Mouse (Mus musculus) spleen, postnatal 36 days (tissue): ENCODE data around the gene Rgs9.

ENCODE experiments used
- DNase-seq, 2 experiments: peaks; one replicate each; pipeline ENCODE4 v3.0.0; 2022; ENCODE audit warnings: low spot score in 2 of 2, mixed read lengths in 1 of 2

Gene Rgs9

DNA sequence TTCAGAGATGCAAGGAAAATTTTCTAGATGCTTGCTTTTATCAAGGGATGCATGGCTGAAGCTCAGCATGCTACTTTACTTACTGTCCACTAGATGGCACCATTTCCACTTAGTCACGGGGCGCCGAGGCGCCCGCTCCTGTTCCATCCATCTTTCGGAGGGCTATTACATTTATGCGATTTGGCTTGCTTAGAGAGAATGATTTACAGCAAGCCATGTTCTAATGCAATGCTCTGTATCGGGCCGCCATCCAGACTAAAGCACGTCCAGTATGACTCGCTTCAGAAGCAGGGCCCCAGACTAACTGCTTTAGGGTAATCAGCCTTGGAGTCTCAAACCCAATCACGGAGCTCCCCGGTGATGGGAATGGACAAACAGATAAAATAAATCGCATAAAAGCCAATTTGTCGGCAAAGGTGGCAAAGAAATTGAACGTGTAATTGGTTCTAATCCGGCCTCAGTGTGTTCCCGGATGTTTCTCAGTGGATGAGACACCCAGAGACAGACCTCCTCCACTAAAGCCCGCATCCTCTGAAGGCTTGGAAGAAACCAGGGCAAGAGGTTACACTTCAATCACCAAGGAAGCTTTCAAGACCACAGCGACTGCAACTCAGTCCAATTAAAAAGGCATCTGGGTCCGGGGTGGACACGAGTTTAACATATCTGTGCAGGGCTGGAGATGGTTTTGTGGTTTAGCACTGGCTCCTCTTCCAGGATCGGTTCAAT, 53.1 kb downstream of the Rgs9 start:
- peak in 1 of 2 experiments; percentile 10 for DNase-seq

DNA sequence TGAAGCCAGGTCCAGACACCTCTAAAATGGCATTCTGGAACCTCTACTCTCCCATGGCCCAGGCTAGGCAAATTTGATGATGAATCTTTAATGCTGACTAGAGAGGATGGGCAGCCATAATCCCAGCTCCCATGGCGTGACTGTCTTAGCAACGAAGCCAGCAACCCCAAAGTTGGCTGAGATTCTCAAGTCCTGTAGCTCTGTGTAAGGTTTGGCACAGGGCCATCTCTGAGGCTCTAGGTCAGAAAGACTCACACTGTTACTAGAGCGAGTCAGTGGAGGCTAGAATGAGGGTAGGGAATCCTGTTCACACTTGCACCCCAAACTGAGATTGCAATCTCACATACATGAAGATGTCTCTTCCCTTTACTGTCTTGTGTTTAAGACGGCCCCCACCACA, 57.8 kb downstream of the Rgs9 start:
- DNase-seq = no peak

DNA sequence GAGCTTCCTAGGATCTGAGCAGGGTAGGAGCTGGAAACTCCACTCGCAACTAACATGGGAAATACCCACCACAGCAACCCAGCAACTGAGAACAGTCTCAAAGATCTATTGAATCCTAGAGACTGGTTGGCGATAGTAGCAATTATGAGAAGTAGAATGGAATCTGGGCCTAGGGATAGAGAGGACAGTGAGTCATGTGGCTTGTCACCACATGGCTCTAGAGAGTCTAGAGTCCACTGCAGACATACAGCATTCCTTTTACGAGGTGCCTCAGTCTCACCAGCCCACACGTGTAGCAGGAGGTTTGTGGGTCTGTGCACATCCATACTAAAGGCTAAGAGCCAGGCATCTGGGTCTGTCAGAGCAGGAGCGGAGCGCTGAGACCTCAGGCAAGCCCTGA, 59.3 kb downstream of the Rgs9 start:
- no peak for DNase-seq

DNA sequence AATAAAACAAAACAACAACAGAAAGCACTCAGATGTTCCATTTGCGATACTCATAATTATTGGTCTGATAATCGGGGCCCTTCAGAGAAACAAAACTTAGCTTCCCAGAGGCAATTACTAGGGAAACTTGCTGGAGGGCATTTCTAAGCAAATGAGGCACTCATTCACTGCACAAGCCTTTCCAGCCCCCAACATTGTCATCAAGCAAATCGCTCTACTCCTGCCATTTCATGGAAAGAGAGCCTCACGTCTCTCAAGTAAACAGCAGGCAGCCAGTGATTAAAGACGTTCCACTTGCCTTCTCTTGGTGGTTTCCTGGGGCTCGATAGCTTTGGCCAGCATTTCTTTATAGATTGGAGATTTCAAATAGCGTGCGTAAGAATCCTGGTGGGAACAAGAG, 60.1 kb downstream of the Rgs9 start:
- no peak for DNase-seq

DNA sequence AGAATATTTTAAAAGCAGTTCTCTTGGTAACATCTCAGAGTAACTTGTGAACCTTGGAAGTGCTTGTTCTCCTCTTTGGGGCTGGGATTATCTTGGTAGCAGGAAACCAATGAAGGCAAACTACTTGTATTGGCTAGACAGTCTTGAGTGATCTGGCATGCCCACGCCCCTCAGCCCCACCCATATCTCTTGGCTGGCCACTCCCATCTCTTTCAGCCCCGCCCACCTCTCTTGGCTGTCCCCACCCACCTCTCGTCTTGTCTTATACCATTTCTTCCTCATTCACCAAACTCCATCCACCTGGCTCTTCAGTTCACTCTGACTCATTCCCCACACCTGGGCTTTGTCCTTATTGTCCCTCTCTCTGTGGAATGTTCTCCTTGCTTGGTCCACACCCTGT, 64.3 kb downstream of the Rgs9 start:
- DNase-seq = no peak

DNA sequence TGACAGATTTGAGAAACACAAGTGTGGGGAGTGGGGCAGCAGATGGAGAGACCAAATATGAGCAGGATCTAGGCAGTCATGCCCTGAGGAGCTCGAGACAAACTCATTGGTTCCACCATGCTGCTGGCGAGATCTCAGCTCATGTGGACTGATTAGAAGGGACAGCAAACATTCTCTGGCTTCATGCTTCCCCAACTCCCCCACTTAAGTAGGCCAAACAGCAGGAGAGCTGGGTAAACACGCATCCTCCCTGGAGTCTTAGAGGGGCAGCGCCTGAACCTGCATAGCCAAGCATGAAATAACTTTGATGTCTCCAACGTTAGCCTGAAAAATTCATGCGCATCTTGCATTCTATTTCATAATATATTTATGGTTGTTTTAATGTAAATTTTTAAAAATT, 65.1 kb downstream of the Rgs9 start:
- DNase-seq = no peak

DNA sequence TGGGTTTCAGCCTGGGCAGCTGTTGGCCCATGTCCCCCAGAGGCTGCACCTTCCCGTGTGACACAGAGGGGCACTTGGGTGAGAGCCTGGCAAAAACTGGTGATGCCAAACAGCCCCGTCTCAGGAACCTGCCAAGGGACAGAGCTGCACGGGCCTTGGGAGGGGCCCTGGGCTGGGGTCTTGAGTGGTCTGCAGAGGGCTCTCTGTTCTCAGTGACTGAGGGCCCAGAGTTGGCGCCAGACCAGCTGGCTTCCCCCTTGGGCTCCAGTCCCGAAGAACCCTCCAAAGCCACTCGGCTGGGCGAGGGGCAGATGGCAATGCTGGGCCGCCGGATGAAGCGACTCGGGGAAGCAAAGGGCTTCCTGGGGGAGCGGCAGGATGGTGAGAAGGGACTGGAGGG, 70.8 kb downstream of the Rgs9 start:
- no peak for DNase-seq

DNA sequence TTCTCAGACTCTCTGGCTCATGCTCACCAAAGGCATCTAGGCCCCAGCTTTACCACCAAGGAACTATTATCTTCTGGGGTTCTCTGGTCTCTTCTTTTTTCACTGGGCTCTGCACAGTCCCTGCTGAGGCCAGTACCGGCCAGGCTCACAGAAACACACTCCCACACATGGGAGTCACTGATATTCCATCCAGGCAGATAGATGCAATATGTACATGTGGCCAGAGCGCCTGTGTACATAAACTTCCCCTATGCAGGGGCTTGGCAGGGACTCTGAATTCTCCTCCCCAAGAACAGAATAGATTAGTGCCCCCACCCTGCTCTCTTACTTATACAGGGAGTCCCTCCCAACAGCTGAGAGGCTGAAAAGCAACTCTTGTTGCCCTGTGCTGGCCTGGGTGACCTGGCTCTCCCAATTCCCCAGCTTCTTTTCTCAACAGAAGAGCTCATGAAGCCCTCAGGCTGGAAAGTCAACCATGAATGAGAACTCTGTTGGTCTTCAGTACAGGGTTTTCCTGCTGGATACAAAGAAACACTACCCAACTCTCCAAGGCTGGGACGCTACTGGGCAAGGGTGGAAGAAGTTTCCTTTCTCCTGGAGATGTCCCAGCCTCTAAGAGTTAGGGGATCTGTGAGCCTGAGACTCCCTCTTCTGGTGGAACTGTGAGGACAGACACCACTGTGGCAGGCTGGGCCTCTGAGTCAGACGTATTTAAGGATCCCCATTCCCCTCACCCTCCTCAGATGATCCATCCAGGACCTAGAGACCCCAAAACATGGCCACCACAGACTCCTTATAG, 76.5 kb downstream of the Rgs9 start:
- DNase-seq = no peak

DNA sequence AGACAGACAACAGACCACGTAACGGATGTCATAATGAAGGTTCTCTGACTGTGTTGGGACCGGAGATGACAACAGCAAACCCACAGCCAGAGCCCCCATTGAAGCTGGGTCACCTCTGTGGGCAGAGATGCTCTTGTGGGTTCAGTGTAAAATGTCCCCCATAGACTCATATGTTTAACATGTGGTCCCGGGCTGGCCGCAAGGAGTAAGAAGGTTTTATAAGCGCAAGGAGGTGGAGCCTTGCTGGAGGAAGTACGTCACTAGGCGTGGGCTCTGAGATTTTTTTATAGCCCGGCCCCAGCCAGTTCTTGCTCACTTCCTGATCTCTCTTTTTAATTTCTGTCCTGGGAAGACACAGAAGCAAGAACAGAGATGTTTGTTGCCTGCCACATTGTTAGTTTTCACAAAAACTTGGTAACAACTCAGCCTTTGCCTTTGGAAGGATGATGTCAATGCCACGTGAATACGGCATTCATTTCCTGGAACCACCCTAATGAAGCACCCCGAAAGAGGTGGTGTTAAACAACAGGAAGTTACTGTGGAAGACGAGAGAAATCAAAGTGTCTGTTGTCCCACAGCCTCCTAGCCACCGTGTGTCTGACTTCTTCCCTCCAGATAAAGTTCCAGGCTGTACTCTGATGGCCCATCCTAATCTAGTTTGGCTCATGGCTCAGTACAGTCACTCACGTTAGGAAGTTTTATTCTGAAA, 79.1 kb downstream of the Rgs9 start:
- no peak for DNase-seq

DNA sequence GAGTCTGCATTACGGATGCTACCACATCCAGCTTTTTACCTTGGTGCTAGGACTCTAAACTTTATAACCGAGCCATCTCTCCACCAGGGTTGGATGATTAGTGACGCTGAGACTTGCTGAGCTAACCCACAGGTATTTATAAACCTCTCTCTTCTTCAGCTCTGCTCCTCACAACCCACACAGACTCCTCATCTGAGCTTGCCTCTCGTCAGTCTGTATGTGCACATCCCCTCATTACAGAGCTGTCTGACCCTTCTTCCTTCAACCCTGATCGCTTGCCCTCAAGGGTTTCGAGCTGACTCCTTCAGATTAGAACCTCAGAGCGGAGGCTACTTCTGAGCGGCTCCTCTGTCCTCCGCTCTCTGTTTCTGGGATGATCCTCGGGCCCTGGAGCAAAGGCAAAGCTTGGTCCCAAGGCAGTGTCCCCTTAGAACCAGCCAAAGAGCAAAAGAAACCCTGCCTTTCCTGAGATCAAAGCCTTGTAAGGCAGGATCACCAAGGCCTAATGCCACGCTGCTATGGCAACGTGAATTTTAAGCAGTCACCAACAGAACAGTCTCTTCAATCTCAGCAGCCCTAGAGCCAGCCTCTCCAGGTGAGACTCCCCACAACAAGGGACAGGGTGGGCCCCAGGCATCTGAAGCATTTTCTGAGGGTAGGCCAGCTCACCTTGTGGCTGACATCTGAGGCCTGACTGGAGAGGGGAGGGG, 79.9 kb downstream of the Rgs9 start:
- DNase-seq = no peak

DNA sequence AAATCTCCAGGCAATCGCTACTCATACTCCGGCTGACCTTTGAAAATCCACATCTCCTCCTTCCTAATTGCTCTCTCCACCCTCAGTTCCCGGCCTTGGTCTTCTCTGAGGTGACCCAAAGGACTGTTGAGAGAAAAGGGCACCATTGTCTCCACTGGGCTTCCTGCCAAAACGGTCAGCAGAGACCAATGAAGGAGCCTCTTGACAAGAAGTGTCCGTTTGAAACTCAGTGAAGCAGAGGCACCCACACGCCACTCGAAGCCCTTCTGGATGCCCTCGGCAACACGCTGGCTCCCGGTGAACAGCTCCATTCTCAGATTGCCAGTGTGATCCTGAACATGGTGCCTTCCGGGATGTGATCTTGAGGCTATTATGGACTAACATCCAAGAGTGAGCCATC, 87.2 kb downstream of the Rgs9 start:
- no peak for DNase-seq

DNA sequence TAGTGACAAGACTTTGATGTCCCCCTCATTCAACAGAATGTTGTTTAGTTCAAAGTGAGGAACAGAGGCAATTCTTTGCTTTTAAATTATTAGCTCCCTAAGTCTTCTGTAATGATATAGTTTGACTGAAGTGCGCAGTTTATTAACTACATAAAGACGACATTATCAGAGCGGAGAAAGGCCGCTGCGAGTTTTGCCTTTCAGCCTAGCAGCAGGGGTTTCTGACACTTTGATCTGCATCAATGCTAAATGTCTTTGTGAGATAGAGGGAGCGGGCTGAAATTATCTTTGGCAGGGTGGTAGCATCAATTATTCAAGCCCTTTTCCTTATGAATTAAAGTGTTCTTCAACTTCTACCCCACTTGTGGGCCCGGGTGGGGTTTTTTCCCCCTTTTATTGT, 87.6 kb downstream of the Rgs9 start:
- DNase-seq = no peak

DNA sequence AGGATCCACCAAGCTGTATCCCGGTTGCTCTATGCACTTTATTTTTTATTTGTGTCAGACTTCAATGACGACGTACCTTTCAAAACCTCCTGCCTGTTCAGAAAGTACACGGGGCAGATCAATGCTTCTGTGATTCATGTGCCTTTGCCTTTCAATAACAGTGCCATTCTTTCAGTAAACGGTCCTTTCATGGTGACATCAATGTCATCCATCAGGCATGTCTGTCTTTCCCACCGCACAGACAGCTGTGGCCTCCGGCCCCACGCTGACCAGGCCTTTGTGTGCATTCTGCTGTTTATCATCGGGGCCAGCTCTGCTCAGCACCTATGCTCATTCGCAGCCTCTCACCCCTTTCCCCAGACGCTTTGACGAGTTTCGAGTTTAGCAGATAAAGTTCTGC, 91.2 kb downstream of the Rgs9 start:
- DNase-seq = no peak

DNA sequence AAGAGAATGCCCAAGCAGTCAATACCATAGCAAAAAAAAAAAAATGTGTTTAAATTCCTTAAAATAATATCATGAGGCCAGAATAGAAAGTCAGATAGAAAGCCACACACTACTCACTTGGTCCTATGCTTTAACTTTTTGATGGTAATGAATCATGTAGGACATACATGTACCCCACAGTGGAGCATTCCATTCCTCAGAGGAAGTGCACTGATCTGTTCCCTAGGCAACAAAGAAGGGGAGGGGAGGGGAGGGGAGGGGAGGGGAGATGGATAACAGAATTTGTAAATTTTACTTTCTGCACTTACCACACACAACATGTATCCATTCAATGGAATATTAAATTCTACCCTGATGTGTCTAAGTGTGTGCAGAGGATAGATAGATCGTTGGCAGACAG, 91.9 kb downstream of the Rgs9 start:
- no peak for DNase-seq

DNA sequence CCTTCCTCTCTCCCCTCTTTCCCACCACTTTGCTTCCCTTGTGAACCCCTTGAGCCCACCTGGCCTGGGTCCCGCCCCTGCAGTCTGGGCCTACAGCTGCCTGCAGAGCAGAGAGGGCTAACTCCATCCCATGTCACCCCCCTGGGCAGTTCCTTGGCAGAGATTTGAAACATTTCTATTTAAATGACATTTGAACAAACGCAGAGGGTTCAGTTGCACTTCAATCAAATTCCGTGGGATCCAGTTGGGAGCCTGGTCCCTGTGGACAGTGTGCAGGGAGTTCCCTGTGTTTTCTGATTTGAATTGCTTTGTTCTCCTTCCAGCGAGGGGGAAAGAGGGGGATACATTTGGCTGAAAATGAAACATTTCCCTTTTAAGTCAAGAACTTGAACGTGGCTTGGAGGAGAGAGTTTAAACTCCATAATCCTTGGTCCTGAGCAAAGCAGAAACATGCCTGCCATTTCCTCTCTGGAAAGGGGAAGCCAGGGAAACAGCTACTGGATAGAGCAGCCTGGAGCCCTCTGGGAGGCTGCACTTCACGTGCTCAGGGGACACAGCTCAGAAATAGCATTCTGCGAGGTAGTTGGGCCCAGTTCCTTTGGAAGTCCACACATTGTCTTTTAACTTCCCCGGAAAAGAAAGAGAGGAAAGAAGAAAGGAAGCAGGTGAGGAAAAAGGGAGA, 98.2 kb downstream of the Rgs9 start:
- no peak for DNase-seq

DNA sequence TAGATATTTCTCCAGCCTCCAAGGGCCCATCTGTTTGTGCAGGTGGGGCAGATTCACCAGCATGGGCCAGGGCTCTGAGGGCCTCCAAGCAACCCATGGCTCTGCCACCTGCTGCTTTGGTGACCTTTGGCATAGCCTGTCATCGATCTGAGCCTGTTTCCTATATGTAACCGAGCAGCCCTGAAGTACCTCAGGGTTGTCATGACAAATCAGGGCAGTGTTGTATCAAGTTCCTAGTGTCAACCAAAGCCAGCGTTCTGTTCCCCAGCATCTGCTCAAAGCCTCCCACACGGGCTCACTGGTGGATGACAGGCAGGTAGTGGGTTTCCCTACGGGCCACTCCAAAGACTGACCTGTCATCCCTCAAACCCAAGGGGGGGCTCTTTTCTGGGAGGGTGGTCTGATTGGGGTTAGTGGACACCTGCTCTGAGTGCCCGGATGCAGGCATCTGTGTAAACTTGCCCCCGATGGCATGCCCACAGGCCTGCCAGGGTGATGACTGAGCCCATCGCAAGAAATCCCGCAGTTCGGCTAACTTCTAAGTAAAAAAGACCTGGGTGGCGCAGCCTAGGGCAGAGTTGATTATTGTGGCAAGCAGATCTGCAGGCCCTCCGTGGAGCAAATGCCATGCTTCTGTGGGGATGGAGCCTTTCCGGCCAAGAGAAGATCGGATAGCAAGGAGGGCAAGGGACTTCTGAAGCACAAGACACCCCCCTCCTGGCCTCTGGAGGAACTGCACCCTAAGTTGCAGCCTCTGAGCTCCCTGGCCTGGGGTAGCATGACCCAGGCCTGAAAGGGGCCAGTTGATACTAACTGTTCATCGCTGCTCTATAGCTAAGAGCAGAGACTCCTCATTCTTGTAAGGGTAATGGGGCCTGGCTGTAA, 105.0 kb downstream of the Rgs9 start:
- DNase-seq = peak; percentile 8 to 17

DNA sequence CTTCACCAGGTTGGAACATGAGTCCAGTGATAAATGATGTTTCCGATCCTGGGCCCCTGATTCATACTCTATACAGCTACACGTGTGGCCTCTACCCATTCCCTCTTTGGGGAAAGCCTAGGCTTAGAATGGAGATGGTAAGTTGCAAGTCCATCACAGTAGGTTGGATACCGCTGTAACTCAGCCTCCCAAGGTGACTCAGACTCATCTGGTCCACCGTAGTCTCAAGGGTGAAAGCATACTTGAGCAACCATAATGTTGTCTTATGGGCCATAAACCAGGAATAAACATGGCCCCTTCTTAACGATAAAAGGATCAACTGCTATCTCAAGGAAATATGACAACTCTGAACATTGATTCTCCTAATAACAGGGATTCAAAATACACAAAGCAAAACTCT, 109.7 kb downstream of the Rgs9 start:
- DNase-seq = no peak

DNA sequence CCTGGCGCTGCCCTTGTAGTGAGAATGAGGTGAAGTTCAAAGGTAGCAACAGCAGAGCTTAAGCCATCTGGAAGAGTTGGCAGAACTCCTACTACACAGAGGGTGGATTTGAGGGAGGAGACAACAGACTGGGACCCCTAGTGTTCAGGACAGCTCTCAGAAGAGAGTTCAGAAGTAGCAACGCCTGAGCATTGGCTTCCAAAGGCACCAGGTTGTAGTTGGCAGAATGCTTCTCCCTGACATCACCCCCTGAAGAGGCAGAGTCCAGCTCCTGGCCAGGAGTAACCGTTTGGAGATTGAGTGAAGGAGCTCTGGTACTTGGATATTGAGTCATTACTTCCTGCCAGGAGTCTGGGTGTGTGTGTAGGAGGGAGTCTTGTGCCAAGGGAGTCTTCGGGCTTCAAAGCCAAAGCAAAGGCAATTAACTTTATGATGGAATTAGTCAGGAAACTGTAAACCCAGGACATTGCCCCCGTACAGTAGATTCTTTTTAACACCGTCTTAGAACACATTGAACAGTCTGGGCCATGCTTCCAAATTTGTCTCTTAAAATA, 110.2 kb downstream of the Rgs9 start:
- DNase-seq = no peak

DNA sequence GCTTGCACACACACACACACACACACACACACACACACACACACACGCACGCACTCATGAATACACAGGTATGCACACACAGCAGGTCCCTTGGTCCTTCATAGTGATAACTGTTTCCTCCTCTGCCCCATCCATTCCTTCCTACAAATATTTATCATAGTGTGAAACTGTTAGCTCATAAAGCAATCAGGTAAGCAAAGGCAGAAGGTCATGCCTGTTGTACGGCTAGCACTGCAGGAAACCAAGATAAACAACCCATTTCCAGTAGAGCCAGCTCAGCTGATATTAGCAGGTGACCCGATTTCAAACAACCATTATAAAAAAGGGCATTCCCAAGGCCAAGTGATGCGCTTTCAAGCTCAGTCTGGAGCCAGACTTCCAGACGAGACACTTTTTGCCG, 116.8 kb downstream of the Rgs9 start:
- DNase-seq = no peak

DNA sequence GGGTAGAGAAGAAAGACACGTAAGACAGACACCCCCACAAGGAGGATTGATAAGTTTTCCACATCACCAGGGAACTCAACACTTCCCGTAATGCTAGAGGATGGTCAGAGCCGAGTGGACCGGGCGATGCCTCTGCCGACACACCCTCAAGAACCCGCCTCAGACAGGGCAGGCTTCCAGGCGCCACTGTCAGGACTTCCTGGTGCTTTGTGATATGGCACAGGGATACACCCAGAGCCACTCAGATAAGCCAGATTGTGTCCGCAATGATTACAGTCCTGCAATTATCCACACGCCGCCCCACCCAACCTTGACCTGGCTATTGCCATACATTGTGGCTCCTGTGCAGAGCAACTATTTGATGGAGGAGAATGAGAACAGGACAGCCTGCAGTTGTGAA, 117.6 kb downstream of the Rgs9 start:
- no peak for DNase-seq
